Mouse (Mus musculus) brain, embryonic 18.5 days (tissue): ENCODE data around the gene Gm37240.
"Not testable (repeated sequence)": the region's sequence is repeated elsewhere in the genome, so short reads cannot be mapped to it uniquely, and the experiment has no call there.

ENCODE experiments used
- DNase-seq: peaks from one replicate; pipeline ENCODE4 v3.0.0-alpha.2; 2012; ENCODE audit warnings: low read depth, low spot score

Gene Gm37240

GRCm38 (mm10) chr3:84917903-84918679 lies 969.2 kb downstream of the Gm37240 start:
- DNase-seq = no peak

DNA sequence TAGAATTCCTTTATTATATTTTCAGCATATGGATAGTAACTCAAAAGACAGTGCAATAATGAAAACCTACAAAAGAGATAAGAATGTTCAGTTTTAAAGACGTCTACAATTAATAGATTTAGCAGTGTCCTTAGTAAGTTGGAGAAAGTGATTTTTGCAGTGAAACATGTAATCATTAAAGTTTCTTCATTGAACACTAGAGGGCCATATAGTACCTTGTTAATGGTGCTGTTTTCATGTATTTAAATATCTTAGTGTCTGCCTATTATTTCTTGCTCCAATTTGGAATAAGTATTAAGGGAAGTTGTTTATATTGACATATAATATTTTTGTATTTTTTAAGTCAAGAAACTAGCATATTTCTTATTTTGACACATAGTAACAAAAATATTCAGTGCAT lies 973.0 kb downstream of the Gm37240 start:
- DNase-seq = no peak

DNA sequence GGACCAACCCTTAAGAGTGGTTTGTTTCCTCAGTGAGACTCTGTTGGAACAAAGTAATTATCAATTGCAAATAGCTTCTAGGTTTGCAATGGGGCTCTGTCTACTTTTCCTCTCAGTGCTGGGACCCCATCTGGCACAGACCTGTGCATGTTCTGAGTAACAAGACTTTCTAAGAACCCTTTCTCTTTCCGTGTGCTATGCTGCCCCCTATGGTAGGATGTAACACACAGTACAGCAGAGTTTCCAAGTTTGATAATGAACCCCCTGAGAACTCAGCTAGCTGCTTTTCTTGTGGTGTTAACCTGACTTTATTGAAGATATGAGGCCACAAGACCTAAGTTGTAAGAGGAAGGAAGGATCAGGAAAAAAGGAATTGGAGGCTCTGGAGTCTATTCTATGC lies 980.8 kb downstream of the Gm37240 start:
- no peak for DNase-seq

- DNase-seq = no peak
Measured at GRCm38 (mm10) chr3:84897952-84898351, 989.4 kb downstream of the Gm37240 start.

GRCm38 (mm10) chr3:84890983-84891382 lies 996.3 kb downstream of the Gm37240 start:
- DNase-seq = no peak

DNA sequence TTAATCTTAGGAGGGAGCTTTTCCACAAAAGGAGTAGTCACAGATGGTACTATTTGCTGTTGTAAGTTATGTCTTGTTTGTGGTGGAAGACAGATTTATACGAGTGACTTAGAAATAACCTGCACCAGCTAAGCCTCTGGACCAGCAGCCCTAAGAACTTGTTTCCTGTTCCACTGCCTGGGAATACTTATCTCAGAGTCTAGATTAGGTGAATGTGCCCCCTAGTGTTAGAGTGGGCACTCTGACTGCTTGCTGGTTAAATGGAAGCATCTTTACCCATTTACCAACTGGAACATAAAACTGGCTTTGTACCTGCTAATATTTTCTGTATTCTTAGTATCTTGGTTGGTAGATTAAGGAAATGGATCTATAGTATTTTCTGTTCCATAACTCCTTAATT lies 997.7 kb downstream of the Gm37240 start:
- DNase-seq = no peak

DNA sequence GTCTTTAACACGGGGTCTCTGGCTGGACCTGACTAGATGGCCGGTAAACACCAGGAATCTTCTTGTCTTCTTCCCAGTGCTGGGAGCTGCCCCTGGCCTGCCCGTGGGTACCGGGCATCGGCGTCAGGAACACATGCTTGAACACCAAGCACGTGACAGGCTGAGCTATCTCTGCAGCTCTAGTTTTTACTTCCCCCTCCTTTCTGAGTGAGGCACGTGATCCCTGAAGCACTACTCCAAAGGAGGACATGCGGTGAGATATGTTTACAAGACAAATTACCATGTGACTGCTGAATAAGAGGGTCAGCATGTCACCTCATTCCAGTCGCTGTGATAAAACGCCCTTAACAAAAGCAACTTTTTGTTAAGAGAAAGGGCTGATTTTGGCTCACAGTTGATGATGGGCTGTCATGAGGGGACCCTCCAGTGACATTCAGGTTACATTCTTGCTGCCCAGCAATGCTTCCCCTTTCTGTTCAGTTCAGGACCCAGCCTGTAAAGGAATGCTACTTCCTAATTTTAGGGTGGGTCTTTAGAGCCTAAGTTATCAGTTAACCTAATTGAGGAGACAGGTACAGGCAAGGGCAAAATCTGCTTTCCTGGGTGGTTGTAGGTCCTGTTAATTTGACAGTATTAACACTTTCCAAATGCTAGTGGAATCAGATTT lies 1003.4 kb downstream of the Gm37240 start:
- DNase-seq = no peak

GRCm38 (mm10) chr3:84876211-84876610 lies 1011.1 kb downstream of the Gm37240 start:
- DNase-seq = no peak

GRCm38 (mm10) chr3:84875306-84875705 lies 1012.0 kb downstream of the Gm37240 start:
- DNase-seq = no peak

GRCm38 (mm10) chr3:84870126-84870525 lies 1017.2 kb downstream of the Gm37240 start:
- no peak for DNase-seq

DNA sequence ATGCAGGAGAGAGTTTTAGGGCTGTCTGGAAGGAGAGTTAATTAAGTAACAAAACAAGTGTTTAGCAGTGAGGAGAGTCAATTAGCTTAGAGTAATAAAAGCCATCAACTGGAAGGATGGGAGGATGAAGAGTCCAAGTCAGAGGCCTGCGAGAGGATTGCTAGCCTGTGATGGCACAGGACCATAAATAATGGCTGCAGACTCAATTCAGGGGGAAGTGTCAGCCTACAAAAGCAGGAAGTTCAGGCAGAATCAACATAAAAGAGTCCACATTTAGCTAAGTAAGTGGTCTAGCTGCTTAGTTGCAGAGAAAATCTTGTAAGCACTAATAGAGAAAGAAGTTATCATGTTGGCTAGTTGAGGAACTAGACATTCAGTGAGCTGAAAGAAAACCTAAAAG lies 1019.3 kb downstream of the Gm37240 start:
- DNase-seq = no peak

GRCm38 (mm10) chr3:84867434-84867975 lies 1019.8 kb downstream of the Gm37240 start:
- DNase-seq = no peak

GRCm38 (mm10) chr3:84866866-84867265 lies 1020.5 kb downstream of the Gm37240 start:
- no peak for DNase-seq

DNA sequence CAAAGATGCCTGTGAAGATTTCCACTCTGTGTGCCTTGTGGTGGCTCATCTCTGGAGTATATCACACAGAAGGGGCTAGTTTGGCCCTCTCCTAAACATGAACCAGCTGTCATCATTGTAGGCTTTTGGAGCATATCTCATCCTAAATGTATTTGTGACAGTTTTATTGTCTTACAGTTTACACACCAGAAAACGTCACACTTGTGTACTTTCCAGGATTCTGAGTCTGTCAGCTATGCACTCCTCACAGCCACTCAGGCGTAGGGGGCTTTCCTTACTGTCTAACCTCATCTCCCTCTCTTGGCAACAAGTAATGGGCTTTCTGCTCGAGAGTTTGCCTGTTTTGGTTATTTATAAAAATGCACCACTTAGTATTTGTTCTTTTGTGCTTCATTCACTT lies 1021.6 kb downstream of the Gm37240 start:
- DNase-seq = no peak

DNA sequence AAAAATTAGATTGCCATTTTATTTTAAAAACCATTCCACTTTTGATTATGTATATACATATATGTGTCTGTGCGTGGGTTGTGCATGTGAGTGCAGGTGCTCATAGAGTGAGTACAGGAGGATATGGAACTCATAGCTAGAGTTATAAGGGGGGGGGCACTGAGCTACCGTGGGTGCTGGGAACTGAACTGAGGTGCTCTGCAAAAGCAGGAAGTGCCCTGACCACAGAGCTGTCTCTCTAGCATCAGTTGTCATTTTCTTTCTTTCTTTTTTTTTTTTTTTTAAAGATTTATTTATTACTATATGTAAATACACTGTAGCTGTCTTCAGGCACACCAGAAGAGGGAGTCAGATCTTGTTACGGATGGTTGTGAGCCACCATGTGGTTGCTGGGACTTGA lies 1025.5 kb downstream of the Gm37240 start:
- not testable (repeated sequence) for DNase-seq

DNA sequence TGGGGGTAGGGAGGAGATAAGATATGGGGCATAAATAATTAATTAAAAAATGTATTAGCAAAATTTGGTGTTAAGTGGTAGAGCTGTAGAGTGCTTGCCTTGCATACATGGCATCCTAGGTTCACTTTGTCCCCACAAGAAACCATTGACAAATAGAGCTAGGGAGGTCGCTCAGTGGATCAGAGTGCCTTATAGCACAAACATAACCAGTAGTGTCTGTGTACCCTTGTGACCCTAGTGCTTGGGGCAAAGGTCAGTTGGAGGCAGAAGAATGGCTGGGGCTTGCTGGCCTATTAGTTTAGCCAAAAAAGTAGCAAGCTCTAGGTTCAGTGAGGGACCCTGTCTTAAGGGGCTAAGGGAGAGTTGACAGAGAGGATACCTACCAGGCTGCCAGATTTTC lies 1026.6 kb downstream of the Gm37240 start:
- DNase-seq = no peak

DNA sequence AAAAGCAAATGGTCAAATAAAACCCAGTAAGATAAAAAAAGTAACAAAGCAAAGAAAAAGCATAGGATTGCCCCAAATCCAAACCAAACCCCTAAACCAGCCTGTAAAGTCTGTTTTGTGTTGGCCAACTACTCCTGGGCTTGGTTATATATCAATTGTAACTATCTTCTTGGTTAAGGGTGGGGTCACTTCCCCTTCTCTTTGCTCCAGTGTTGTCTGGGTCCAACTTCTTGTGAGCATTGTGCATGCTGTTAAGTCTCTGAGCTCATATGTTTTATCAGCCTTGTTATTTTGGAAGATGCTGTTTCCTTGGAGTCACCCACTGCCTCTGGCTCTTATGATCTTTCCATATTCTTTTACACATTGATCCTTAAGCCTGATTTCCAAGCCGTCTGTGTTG lies 1032.9 kb downstream of the Gm37240 start:
- DNase-seq = no peak

DNA sequence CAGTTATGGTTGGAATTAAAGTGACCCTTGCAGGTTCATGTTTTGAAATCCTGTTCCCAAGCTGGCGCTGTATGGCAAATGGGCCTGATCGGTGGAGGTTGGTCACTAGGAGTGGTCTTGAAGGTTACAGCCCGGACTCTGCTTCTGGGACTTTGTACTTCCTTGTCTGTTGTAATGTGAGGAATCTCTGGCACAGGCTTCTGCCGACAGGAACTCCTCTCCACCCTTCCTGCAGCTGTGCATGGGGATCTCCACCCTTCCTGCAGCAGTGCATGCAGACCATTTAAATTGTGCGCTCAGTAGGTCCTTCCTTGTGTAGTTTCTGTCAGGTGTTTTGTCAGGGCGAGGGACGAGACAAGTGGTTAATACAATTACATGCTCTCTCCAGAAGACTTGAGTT lies 1034.4 kb downstream of the Gm37240 start:
- DNase-seq = no peak

- no peak for DNase-seq
Measured at GRCm38 (mm10) chr3:84851801-84852200, 1035.5 kb downstream of the Gm37240 start.

DNA sequence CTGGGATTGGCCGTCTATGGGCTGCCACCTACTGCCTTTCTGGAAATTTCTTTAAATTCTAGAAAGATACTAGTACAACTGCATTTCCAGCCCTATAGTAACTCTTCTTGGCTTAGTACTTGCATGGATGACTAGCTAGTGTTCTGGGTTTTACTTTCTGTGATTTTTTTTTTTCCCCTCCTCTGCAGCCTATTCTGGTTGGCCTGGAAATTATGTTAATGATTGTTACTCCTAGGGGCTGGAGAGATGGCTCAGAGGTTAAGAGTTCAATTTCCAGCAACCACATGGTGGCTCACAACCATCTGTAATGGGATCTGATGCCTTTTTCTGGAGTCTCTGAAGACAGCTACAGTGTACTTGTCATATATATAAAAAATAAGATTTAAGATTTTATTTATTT lies 1036.9 kb downstream of the Gm37240 start:
- no peak for DNase-seq

DNA sequence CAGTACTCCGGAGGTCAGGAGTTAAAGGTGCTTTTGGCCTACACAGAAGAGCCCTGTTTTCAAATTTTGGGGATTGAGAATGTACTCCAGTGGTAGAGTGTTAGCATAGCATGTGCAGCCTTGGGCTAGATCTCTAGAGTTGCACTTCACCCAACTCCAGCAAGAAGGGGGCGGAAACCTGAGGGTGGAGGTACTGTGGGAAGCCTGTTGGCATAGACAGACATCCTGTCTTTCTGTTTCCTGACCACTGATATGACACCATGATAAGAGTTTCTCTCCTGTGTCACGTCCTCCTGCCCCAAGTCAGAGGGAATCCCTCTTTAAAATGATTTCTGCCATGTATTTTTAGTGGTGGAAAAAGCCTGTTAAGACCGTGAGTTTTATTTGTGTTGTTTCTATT lies 1038.5 kb downstream of the Gm37240 start:
- DNase-seq = no peak

DNA sequence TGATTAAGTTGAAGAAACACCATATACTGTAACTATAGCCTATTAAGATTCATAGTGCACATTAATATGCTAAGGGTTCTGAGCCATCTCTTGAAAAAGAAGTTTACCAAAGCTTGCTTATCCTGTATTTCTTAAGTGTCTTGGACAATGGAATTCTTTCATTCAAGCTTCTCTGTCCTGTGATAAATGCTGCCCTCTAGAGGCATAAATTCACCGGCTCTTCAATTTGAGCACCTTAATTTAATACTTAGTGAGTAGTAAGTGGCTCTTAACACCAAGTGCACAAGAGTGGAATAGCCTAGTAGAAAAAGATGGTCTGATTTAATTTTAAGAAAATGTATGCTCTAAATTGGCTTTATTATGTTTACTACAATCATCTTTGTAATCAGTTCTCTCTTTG lies 1043.7 kb downstream of the Gm37240 start:
- peak; percentile 52 for DNase-seq

DNA sequence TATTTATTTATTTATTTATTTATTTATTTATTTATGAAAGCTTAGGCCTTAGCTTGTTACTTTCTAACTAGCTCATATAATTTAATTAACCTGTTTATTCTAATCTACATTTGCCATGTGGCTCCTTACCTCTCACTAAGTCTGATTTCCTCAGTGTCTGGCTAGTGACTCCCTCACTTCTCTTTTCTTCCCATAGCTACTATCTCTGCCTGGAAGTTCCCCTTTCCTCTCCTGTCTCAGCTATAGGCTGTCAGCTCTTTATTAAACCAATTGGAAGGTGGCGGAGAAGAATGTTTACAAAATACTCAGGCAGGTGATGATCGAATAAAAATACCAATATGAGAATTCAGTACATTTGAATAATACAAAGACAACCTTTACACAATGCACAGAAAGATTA lies 1044.5 kb downstream of the Gm37240 start:
- no peak for DNase-seq
